Mouse (Mus musculus): ENCODE measurements around the gene Tox4. TPM values are rescaled to one million over a fixed set of nuclear protein-coding genes. Genes with fewer than 3 reads are reported as not detected.

Tox4 gene
- polyA plus RNA-seq, 1 experiment from 2014 or later, result 38.8 TPM

DNA sequence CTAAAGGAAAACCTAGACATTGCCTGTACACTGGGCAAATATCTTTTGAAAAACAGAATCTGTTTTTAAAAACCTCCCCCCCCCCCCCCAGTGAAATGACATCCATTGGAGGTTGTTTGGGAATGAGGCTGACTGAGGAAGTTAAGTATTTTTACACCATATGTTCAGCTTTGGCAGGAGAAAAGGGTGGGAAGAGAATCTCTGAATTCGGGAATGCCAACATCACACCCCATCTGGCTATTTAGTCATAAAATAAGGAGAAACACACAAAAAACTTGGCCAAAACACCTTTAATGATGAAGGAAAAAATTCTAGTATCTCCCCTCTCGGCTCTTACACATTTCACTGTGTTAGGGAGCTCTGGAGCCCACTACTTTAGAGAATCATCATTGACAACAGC, 32.0 kb downstream of the Tox4 start:
- in situ Hi-C loops (cut with MboI; ENCODE audit: low pct_unique_long_range_greater_than_20kb), result no loop called here
- DNase-seq (ENCODE audit: low read depth, low spot score) (no peak), ATAC-seq (no peak)
- no peak for TF ChIP-seq CTCF (IDR thresholded peaks at IDR 0.05)
- CTCF ChIA-PET, result no interaction called here
- POLR2A ChIA-PET, result no interaction called here
- H3K27me3 ChIP-seq, result no peaks in the 10 kb centered on the region

GRCm38 (mm10) chr14:52313931-52314807, 35.2 kb downstream of the Tox4 start:
- no peak for DNase-seq (ENCODE audit: low read depth, low spot score)
- ChIA-PET CTCF (interaction anchor here (0.9 kb wide), 1 partner anchor 24 kb away, joined by 4 read pairs; no protein-coding TSS in a partner anchor), POLR2A (no interaction called here)
- no peaks in the 10 kb centered on the region for H3K27me3 ChIP-seq
- in situ Hi-C loops (cut with MboI; ENCODE audit: low pct_unique_long_range_greater_than_20kb), result no loop called here
- ATAC-seq, result no peak
- no peak for TF ChIP-seq CTCF (IDR thresholded peaks at IDR 0.05)

DNA sequence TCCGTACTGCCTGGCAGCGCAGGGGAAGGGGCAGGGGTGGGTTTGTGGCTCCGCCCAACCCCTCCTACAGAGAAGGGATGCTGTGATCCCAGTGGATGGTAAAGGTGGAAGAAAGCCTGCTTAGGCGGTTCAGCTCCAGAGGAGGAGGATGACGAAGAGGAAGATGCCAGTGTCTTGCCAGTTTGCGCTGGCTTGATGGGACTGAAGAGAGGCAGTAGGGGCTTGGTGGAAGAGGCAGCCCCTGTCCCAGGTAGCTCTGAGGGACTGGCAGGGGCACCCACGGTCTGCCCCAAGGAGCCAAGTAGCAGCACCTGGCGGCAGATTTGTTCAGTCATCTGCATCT, 35.8 kb downstream of the Tox4 start:
- ChIA-PET POLR2A (no interaction called here), CTCF (interaction anchor here (0.9 kb wide), 1 partner anchor 25 kb away, joined by 4 read pairs; no protein-coding TSS in a partner anchor)
- in situ Hi-C loops (cut with MboI; ENCODE audit: low pct_unique_long_range_greater_than_20kb), result no loop called here
- ATAC-seq (no peak), DNase-seq (ENCODE audit: low read depth, low spot score) (no peak)
- H3K27me3 ChIP-seq, result no peaks in the 10 kb centered on the region
- TF ChIP-seq CTCF (IDR thresholded peaks at IDR 0.05), result no peak

- no peaks in the 10 kb centered on the region for H3K27me3 ChIP-seq
- CTCF ChIA-PET, result interaction anchor here (0.9 to 1.2 kb wide), 2 partner anchors 10 to 26 kb away, joined by 4 read pairs; partner anchors contain the start of gene Mettl3
- no peak for TF ChIP-seq CTCF (IDR thresholded peaks at IDR 0.05)
- DNase-seq (ENCODE audit: low read depth, low spot score) (no peak), ATAC-seq (no peak)
- POLR2A ChIA-PET, result no interaction called here
- in situ Hi-C loops (cut with MboI; ENCODE audit: low pct_unique_long_range_greater_than_20kb), result no loop called here
Observed at GRCm38 (mm10) chr14:52315283-52315780, 36.4 kb downstream of the Tox4 start.

- DNase-seq (ENCODE audit: low read depth, low spot score) (no peak), ATAC-seq (peak; percentile 64)
- POLR2A ChIA-PET, result interaction anchor here (1.0 kb wide), 1 partner anchor 11 kb away, joined by 11 read pairs; the partner anchor contains the start of gene Mettl3
- in situ Hi-C loops (cut with MboI; ENCODE audit: low pct_unique_long_range_greater_than_20kb), result no loop called here
- no peak for TF ChIP-seq CTCF (IDR thresholded peaks at IDR 0.05)
- no peaks in the 10 kb centered on the region for H3K27me3 ChIP-seq
- CTCF ChIA-PET, result interaction anchor here (1.1 to 1.2 kb wide), 2 partner anchors 11 kb away, joined by 4 to 5 read pairs; partner anchors contain the start of gene Mettl3
Observed at GRCm38 (mm10) chr14:52315792-52316440, 37.0 kb downstream of the Tox4 start.

- no peaks in the 10 kb centered on the region for H3K27me3 ChIP-seq
- DNase-seq (ENCODE audit: low read depth, low spot score) (no peak), ATAC-seq (peak; percentile 13)
- CTCF ChIA-PET, result interaction anchor here (1.1 to 1.2 kb wide), 2 partner anchors 10 to 11 kb away, joined by 4 to 5 read pairs; partner anchors contain the start of gene Mettl3
- TF ChIP-seq CTCF (IDR thresholded peaks at IDR 0.05), result no peak
- in situ Hi-C loops (cut with MboI; ENCODE audit: low pct_unique_long_range_greater_than_20kb), result no loop called here
- POLR2A ChIA-PET, result interaction anchor here (0.5 to 1.0 kb wide), 2 partner anchors 12 to 215 kb away, joined by 3 to 11 read pairs; partner anchors contain the start of gene Mettl3
Observed at GRCm38 (mm10) chr14:52316441-52317225, 37.7 kb downstream of the Tox4 start.

DNA sequence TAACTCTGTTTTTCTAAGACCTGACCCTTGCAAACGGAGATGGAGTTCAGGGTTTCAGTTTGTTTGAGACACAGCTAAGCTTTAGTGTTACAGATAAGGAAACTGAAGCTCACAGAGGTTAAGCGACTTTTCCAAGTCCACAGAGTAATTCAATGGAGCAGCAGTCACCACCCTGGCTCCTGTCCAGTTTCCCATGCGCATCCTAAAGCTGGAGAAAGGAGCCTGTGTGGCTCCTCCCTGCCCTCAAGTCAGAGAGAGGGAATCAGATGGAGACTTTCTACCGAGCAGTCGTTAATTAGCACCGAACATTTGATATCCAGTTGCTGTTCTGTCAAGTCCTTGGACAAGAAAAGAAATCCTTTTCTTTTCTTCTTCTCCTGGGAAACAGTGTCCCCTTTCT, 40.4 kb downstream of the Tox4 start:
- DNase-seq (ENCODE audit: low read depth, low spot score) (no peak), ATAC-seq (no peak)
- ChIA-PET CTCF (interaction anchor here (1.1 to 1.4 kb wide), 2 partner anchors 10 to 23 kb away, joined by 3 read pairs; no protein-coding TSS in a partner anchor), POLR2A (interaction anchor here (0.7 to 1.0 kb wide), 2 partner anchors 8 to 84 kb away, joined by 3 read pairs; no protein-coding TSS in a partner anchor)
- TF ChIP-seq CTCF (IDR thresholded peaks at IDR 0.05), result no peak
- H3K27me3 ChIP-seq, result peaks cover 9% of the 10 kb centered on the region
- in situ Hi-C loops (cut with MboI; ENCODE audit: low pct_unique_long_range_greater_than_20kb), result no loop called here

DNA sequence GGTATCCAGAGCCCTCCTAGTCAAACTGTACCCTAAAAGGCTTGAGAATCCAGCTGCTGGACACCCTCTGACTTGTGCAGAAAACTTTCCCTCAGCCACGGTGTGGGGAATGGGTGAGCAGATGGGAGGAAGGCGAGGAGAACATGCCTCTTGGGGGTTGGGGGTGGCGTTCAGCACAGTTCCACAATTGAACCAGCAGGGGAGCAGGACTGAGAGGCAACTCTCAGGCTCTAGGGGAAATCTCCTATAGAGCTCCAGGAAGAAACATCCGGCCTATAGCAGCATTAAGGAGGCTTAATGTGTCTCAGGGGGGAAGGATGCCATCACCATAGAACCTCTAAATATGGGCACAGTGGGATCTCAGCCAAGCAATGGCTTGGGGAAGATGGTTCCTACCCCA, 46.9 kb downstream of the Tox4 start:
- in situ Hi-C loops (cut with MboI; ENCODE audit: low pct_unique_long_range_greater_than_20kb), result no loop called here
- ChIA-PET CTCF (interaction anchor here (1.3 kb wide), 1 partner anchor 9 kb away, joined by 5 read pairs; no protein-coding TSS in a partner anchor), POLR2A (no interaction called here)
- DNase-seq (ENCODE audit: low read depth, low spot score) (no peak), ATAC-seq (no peak)
- TF ChIP-seq CTCF (IDR thresholded peaks at IDR 0.05), result peak; percentile 7
- peaks cover 49% of the 10 kb centered on the region for H3K27me3 ChIP-seq

DNA sequence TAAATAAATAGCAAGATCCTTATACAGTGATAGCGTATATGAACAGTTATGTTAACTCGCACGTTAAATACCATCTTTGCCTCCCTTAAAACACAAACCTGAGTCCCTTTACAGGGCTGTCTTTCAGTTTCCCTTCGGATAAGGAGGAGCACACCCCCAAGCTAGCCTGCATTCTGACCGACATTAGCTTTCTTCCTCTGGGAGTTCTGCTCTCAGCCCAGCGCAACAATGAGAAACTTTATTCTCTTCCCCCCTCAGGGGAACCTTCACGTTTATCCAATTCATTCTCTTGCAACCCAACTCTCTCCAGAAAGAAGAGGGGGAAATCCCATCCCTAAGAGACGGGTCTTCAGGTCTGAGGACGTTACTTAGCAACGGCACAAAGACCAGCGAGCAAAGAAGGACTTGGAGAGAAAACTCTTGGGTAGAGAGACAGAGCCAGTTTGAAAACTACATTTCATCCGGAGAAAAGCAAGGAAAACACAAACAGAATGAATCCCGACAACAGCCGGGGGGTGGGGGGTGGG, 48.5 kb downstream of the Tox4 start:
- ATAC-seq (no peak), DNase-seq (ENCODE audit: low read depth, low spot score) (no peak)
- POLR2A ChIA-PET, result interaction anchor here (1.0 kb wide), 1 partner anchor 9 kb away, joined by 3 read pairs; no protein-coding TSS in a partner anchor
- H3K27me3 ChIP-seq, result peaks cover 57% of the 10 kb centered on the region
- CTCF ChIA-PET, result interaction anchor here (1.3 kb wide), 1 partner anchor 11 kb away, joined by 5 read pairs; no protein-coding TSS in a partner anchor
- in situ Hi-C loops (cut with MboI; ENCODE audit: low pct_unique_long_range_greater_than_20kb), result no loop called here
- TF ChIP-seq CTCF (IDR thresholded peaks at IDR 0.05), result no peak
